Mouse (Mus musculus): ENCODE results near the gene Tmem28. TPM values are rescaled to one million over a fixed set of nuclear protein-coding genes. Genes with fewer than 3 reads are reported as not detected.

Gene Tmem28
- 11.3 and 11.7 TPM in 2 replicates for polyA plus RNA-seq (2012; rRNA removed)

DNA sequence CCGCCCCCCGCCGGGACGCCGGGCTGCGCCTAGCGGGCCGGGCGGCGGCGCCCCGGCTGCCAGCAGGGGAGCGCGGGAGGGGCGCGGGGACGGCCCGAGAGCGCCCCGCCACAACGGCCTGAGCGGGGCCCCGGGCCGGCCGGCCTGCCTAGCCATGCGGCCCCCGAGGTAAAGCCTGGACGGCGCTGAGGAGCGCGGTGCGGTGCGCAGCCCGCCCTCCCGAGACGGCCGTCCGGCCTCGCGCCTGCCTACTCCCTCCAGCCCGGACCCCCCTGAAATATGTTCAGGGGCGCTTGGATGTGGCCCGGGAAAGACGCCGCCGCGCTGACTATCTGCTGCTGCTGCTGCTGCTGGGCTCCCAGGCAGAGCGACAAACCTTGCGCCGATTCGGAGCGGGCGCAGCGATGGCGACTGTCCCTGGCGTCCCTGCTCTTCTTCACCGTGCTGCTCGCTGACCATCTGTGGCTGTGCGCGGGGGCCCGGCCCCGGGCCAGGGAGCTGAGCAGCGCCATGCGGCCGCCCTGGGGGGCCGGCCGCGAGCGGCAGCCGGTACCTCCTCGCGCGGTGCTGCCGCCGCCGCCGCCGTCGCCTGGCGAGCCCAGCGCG lies at the start of gene Tmem28:
Gene Tmem28, plus strand, starts transcription at position 232 of the 606 bp plus-strand sequence.
- H3K27ac ChIP-seq (ENCODE audit: insufficient read depth, low read length), result peak within 1 kb of the TSS; percentile 59; the same call in 1 of the 2 replicates
- TF ChIP-seq POLR2A (IDR thresholded peaks at IDR 0.05; ENCODE audit: borderline replicate concordance, insufficient read depth, low read length) (no peak), CTCF (IDR thresholded peaks at IDR 0.05; ENCODE audit: borderline replicate concordance, insufficient read depth, low read depth, low read length) (no peak)
- peak; percentile 52 to 62 for DNase-seq
- no peaks in the 10 kb centered on the region for H3K27me3 ChIP-seq (ENCODE audit: control insufficient read depth, insufficient read depth, low read length)
- no peaks in the 10 kb centered on the region for H3K4me1 ChIP-seq (ENCODE audit: control insufficient read depth, insufficient read depth, low read length)
- H3K4me3 ChIP-seq (replicated peaks; ENCODE audit: insufficient read depth, low read depth, low read length), result peak within 1 kb of the TSS; percentile 81
- 11% methylated on average over 63 of the region's 82 CpGs for WGBS

DNA sequence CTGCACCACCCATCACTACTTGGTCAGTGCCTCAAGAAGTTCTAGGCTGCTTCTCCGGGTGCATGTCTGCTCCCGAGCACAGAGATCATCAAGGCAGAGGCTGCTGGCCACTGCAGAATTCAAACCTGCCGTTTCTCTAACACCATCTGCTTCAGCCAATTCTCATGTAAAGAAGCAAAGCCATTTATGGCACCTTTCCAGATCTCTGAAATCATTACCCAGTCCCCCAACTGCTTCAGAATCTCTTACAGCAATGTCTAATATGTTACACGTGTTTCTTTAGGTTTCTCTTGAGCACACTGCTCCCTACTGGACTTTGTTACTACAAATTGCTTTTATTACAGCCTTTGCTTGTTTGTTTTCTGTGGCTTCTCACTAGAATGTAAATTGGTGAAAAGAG lies 40.5 kb upstream of the Tmem28 start:
- 3% methylated on average over 4 of the region's 4 CpGs for WGBS
- DNase-seq, result no peak
- no peak for TF ChIP-seq CTCF (IDR thresholded peaks at IDR 0.05; ENCODE audit: borderline replicate concordance, insufficient read depth, low read depth, low read length)
- no peak for TF ChIP-seq POLR2A (IDR thresholded peaks at IDR 0.05; ENCODE audit: borderline replicate concordance, insufficient read depth, low read length)
- Histone ChIP-seq H3K27ac (ENCODE audit: insufficient read depth, low read length) (no peak overlapping the region), H3K4me1 (ENCODE audit: control insufficient read depth, insufficient read depth, low read length) (no peaks in the 10 kb centered on the region), H3K27me3 (ENCODE audit: control insufficient read depth, insufficient read depth, low read length) (no peaks in the 10 kb centered on the region), H3K4me3 (replicated peaks; ENCODE audit: insufficient read depth, low read depth, low read length) (no peak overlapping the region)

GRCm38 (mm10) chrX:99808375-99808774 lies 12.4 kb upstream of the Tmem28 start:
- no peaks in the 10 kb centered on the region for H3K4me1 ChIP-seq (ENCODE audit: control insufficient read depth, insufficient read depth, low read length)
- peak; percentile 35 to 48 for DNase-seq
- no peak overlapping the region for H3K4me3 ChIP-seq (replicated peaks; ENCODE audit: insufficient read depth, low read depth, low read length)
- TF ChIP-seq CTCF (IDR thresholded peaks at IDR 0.05; ENCODE audit: borderline replicate concordance, insufficient read depth, low read depth, low read length) (peak; percentile 42; the same call in 1 of the 2 replicates), POLR2A (IDR thresholded peaks at IDR 0.05; ENCODE audit: borderline replicate concordance, insufficient read depth, low read length) (no peak)
- no peaks in the 10 kb centered on the region for H3K27me3 ChIP-seq (ENCODE audit: control insufficient read depth, insufficient read depth, low read length)
- WGBS, result 26% methylated on average over 1 of the region's 1 CpGs
- no peak overlapping the region for H3K27ac ChIP-seq (ENCODE audit: insufficient read depth, low read length)

GRCm38 (mm10) chrX:99819395-99819935 lies 1.4 kb upstream of the Tmem28 start:
- H3K27ac ChIP-seq (ENCODE audit: insufficient read depth, low read length), result peak overlapping the region; percentile 20; the same call in 1 of the 2 replicates
- peak; percentile 66 to 75 for DNase-seq
- H3K4me3 ChIP-seq (replicated peaks; ENCODE audit: insufficient read depth, low read depth, low read length), result peak overlapping the region; percentile 81
- WGBS, result 13% methylated on average over 21 of the region's 22 CpGs
- TF ChIP-seq POLR2A (IDR thresholded peaks at IDR 0.05; ENCODE audit: borderline replicate concordance, insufficient read depth, low read length) (no peak), CTCF (IDR thresholded peaks at IDR 0.05; ENCODE audit: borderline replicate concordance, insufficient read depth, low read depth, low read length) (peak; percentile 48; the same call in 1 of the 2 replicates)
- H3K27me3 ChIP-seq (ENCODE audit: control insufficient read depth, insufficient read depth, low read length), result no peaks in the 10 kb centered on the region
- no peaks in the 10 kb centered on the region for H3K4me1 ChIP-seq (ENCODE audit: control insufficient read depth, insufficient read depth, low read length)

GRCm38 (mm10) chrX:99819936-99820789 lies 658 bp upstream of the Tmem28 start:
- H3K27me3 ChIP-seq (ENCODE audit: control insufficient read depth, insufficient read depth, low read length), result no peaks in the 10 kb centered on the region
- WGBS, result 27% methylated on average over 70 of the region's 105 CpGs
- H3K4me1 ChIP-seq (ENCODE audit: control insufficient read depth, insufficient read depth, low read length), result no peaks in the 10 kb centered on the region
- peak overlapping the region; percentile 59; the same call in 1 of the 2 replicates for H3K27ac ChIP-seq (ENCODE audit: insufficient read depth, low read length)
- peak; percentile 72 to 73 for DNase-seq
- H3K4me3 ChIP-seq (replicated peaks; ENCODE audit: insufficient read depth, low read depth, low read length), result peak overlapping the region; percentile 81
- TF ChIP-seq POLR2A (IDR thresholded peaks at IDR 0.05; ENCODE audit: borderline replicate concordance, insufficient read depth, low read length) (0 out of 2 replicates have a peak, but pooled peaks have one; percentile 22), CTCF (IDR thresholded peaks at IDR 0.05; ENCODE audit: borderline replicate concordance, insufficient read depth, low read depth, low read length) (no peak)

- no peak for DNase-seq
- WGBS, result 23% methylated on average over 2 of the region's 2 CpGs
- no peaks in the 10 kb centered on the region for H3K4me1 ChIP-seq (ENCODE audit: control insufficient read depth, insufficient read depth, low read length)
- no peak overlapping the region for H3K27ac ChIP-seq (ENCODE audit: insufficient read depth, low read length)
- H3K4me3 ChIP-seq (replicated peaks; ENCODE audit: insufficient read depth, low read depth, low read length), result no peak overlapping the region
- TF ChIP-seq POLR2A (IDR thresholded peaks at IDR 0.05; ENCODE audit: borderline replicate concordance, insufficient read depth, low read length) (no peak), CTCF (IDR thresholded peaks at IDR 0.05; ENCODE audit: borderline replicate concordance, insufficient read depth, low read depth, low read length) (no peak)
- no peaks in the 10 kb centered on the region for H3K27me3 ChIP-seq (ENCODE audit: control insufficient read depth, insufficient read depth, low read length)
These were observed 21.3 kb downstream of the Tmem28 start for GRCm38 (mm10) chrX:99842090-99842489.

DNA sequence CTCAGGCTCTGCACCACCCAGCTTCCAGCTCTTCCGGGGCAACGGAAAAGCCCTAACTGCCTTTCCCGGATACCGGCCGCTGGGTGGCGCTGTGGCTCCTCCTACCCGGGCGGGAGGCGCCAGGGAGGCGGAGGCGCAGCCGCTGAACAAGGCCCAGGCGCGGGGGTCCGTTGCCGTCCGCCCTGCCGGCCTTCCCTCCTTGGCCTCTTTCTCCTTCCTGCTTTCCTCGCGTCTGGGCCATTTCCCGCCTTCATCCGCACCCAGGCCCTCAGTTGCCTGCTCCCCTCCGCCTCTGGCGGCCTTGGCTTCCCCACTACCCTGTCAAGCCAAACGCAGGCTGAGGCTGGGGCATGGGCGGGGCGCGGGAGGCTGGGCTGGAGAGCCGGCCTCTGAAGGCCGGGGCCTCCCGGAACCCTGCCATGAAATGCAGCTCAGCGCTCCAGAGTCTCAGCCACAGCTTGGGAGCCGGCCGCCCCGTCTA lies 32.5 kb downstream of the Tmem28 start:
- H3K27me3 ChIP-seq (ENCODE audit: control insufficient read depth, insufficient read depth, low read length), result no peaks in the 10 kb centered on the region; the same call in 1 of the 2 replicates
- WGBS, result 20% methylated on average over 29 of the region's 35 CpGs

More for the DNA sequence above, 32.5 kb downstream of the Tmem28 start:
- Histone ChIP-seq H3K27ac (ENCODE audit: insufficient read depth, low read length) (no peak overlapping the region), H3K4me1 (ENCODE audit: control insufficient read depth, insufficient read depth, low read length) (no peaks in the 10 kb centered on the region), H3K4me3 (replicated peaks; ENCODE audit: insufficient read depth, low read depth, low read length) (no peak overlapping the region)
- TF ChIP-seq POLR2A (IDR thresholded peaks at IDR 0.05; ENCODE audit: borderline replicate concordance, insufficient read depth, low read length) (no peak), CTCF (IDR thresholded peaks at IDR 0.05; ENCODE audit: borderline replicate concordance, insufficient read depth, low read depth, low read length) (peak; percentile 20; the same call in 1 of the 2 replicates)
- peak; percentile 4 to 27 for DNase-seq

All from cerebellum, adult 2 months (tissue).